ENCODE assay signal across 9 mouse cellular contexts in the genomic region with DNA sequence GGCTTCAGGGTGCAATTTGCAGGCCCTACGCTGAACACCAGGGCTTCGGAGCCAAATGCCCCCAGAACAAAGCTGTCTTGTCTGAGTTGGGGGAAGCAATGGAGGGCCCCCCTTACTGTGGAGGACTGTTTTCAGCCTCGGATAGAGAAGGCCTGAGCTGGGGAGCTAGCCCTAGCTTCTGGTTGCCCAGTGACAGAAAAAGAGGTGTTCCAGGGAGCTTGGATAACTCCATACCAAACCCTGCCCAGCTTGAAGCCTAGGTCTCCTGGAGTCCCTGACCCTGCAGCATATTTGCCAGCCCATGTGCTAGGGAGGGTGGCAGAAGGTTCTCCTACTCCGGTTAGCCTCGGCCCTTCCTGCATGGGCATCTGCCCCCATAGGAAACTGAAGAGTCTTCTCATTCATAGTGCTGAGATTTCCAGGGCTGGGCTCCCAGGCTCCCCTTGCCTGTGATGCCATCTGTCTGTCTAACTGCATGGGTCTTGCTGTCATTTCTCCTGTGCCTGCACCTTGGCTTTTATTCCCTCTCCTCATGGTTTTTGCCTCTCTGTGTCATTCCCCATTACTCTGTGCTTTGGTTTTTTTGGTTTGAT. TPM values are rescaled to one million over a fixed set of nuclear protein-coding genes. Genes with fewer than 3 reads are reported as not detected.
DNase-seq lines count a peak whose midpoint lies in the region; ATAC-seq lines count a peak whose summit lies in the region.
"Had no signal": no experiment of that assay in that cellular context is flagged by ENCODE, and none has a peak within 500 bp of the region (broad histone marks: within the 10 kb centered on the region; RNA-seq: fewer than 3 reads in every experiment).

No protein-coding gene starts in this region.

- peaks cover 12% of the 10 kb centered on the region for H3K27me3 ChIP-seq in heart, embryonic 14.5 days (ENCODE audit: control insufficient read depth, insufficient read depth, low read length)
- H3K27me3 ChIP-seq in hindbrain, embryonic 12.5 days, result peaks cover 59% of the 10 kb centered on the region
- peaks cover 67% of the 10 kb centered on the region for H3K27me3 ChIP-seq in midbrain, embryonic 12.5 days

- intact Hi-C loops in heart, postnatal 10 days (cut with DNase I), result no loop called here

- WGBS in heart, embryonic 14.5 days, result 34% methylated on average over 5 of the region's 5 CpGs
- whole genome bisulfite sequencing in hindbrain, embryonic 12.5 days, result 13% methylated on average over 5 of the region's 5 CpGs
- 17% methylated on average over 5 of the region's 5 CpGs for WGBS in midbrain, embryonic 12.5 days

- H3K36me3 ChIP-seq in heart, embryonic 14.5 days (ENCODE audit: control insufficient read depth, insufficient read depth, low read length), result 0 out of 2 replicates have a peak, but pooled peaks cover 4% of the 10 kb centered on the region
- H3K36me3 ChIP-seq in hindbrain, embryonic 12.5 days, result no peaks in the 10 kb centered on the region
- H3K36me3 ChIP-seq in midbrain, embryonic 12.5 days, result no peaks in the 10 kb centered on the region

- no peak for ATAC-seq in heart, embryonic 14.5 days (ENCODE audit: insufficient number of reproducible peaks, insufficient read depth, low FRiP score, low read depth)
- no peak for ATAC-seq in hindbrain, embryonic 12.5 days (ENCODE audit: low FRiP score)
- ATAC-seq in midbrain, embryonic 12.5 days (ENCODE audit: low FRiP score, low read depth), result no peak
- no peak for ATAC-seq in cerebellum, adult (ENCODE audit: insufficient number of reproducible peaks, low FRiP score, low TSS enrichment)

- H3K9ac ChIP-seq in heart, embryonic 14.5 days (ENCODE audit: low read length), result peak overlapping the region; percentile 83; the same call in 1 of the 2 replicates
- H3K9ac ChIP-seq in hindbrain, embryonic 12.5 days, result peak overlapping the region; percentile 58; the same call in 1 of the 2 replicates
- H3K9ac ChIP-seq in midbrain, embryonic 12.5 days (replicated peaks), result no peak overlapping the region; the same call in 1 of the 2 replicates

- H3K4me1 ChIP-seq in heart, embryonic 14.5 days (ENCODE audit: control insufficient read depth in 2 of 2, insufficient read depth in 2 of 2, low read length in 2 of 2), result peaks cover 17 to 19% of the 10 kb centered on the region in 2 experiments
- peaks cover 4% of the 10 kb centered on the region; the same call in 1 of the 2 replicates for H3K4me1 ChIP-seq in brown adipose tissue, adult 24 weeks (ENCODE audit: control insufficient read depth, insufficient read depth, insufficient read length, low read length)
- peaks cover 34% of the 10 kb centered on the region for H3K4me1 ChIP-seq in hindbrain, embryonic 12.5 days
- H3K4me1 ChIP-seq in midbrain, embryonic 12.5 days, result peaks cover 33% of the 10 kb centered on the region

- DNase-seq in heart, postnatal 10 days, result no peak
- DNase-seq in urinary bladder, postnatal 14 days (ENCODE audit: low spot score), result no peak
- DNase-seq in frontal cortex, postnatal 25 days (ENCODE audit: low spot score in 2 of 2), result no peak
- DNase-seq: right cerebral cortex, postnatal 25 days had no signal

- no peaks in the 10 kb centered on the region for H3K9me3 ChIP-seq in heart, embryonic 14.5 days (ENCODE audit: control insufficient read depth, low read length)
- H3K9me3 ChIP-seq in hindbrain, embryonic 12.5 days (replicated peaks), result no peaks in the 10 kb centered on the region
- H3K9me3 ChIP-seq in midbrain, embryonic 12.5 days, result no peaks in the 10 kb centered on the region

- H3K4me2 ChIP-seq in heart, embryonic 14.5 days (ENCODE audit: low read length), result peak overlapping the region; percentile 92
- H3K4me2 ChIP-seq in hindbrain, embryonic 12.5 days (replicated peaks), result peak overlapping the region; percentile 78
- peak overlapping the region; percentile 79 for H3K4me2 ChIP-seq in midbrain, embryonic 12.5 days (replicated peaks)

- no peak overlapping the region for H3K27ac ChIP-seq in heart, embryonic 14.5 days (replicated peaks in 1 of 2; ENCODE audit: control insufficient read depth in 1 of 2, insufficient read depth in 1 of 2, low read depth in 2 of 2, low read length in 2 of 2)
- no peak overlapping the region for H3K27ac ChIP-seq in brown adipose tissue, adult 24 weeks (replicated peaks; ENCODE audit: low read depth, low read length)
- peak overlapping the region; percentile 72 for H3K27ac ChIP-seq in hindbrain, embryonic 12.5 days
- H3K27ac ChIP-seq in midbrain, embryonic 12.5 days (replicated peaks), result 0 out of 2 replicates have a peak overlapping the region, but pooled peaks have one; percentile 1

- peak overlapping the region; percentile 68 to 75 for H3K4me3 ChIP-seq in heart, embryonic 14.5 days (ENCODE audit: control insufficient read depth in 1 of 2, insufficient read depth in 1 of 2, low read depth in 1 of 2, low read length in 2 of 2)
- H3K4me3 ChIP-seq in brown adipose tissue, adult 24 weeks (ENCODE audit: insufficient read depth, low read depth, low read length), result peak overlapping the region; percentile 72
- H3K4me3 ChIP-seq in hindbrain, embryonic 12.5 days, result peak overlapping the region; percentile 49
- peak overlapping the region; percentile 56 for H3K4me3 ChIP-seq in midbrain, embryonic 12.5 days

RNA-seq across cellular contexts. Expression of a gene that starts 0.6 kb away (rescaled TPM):
- 3.8 and 6.2 TPM in 2 replicates for polyA plus RNA-seq in heart, embryonic 14.5 days (2014; fragmentation: Nextera tagmentation; extraction: Ambion mirVana)
- total RNA-seq in heart, postnatal 10 days (2021), result 1 to 10 TPM; 6.0 to 6.8 TPM
- polyA plus RNA-seq in brown adipose tissue, adult 24 weeks (2012; ENCODE audit: insufficient read depth, insufficient read length, missing spikeins), result 0.63 and 1.6 TPM in 2 replicates
- polyA plus RNA-seq in hindbrain, embryonic 12.5 days (2016; fragmentation: Nextera tagmentation; extraction: Ambion mirVana), result 16.8 and 19.2 TPM in 2 replicates
- 11.0 and 14.7 TPM in 2 replicates for polyA plus RNA-seq in midbrain, embryonic 12.5 days (2016; fragmentation: Nextera tagmentation; extraction: Ambion mirVana)

RNA-seq across cellular contexts. Expression of a gene that starts 1.3 kb away (rescaled TPM):
- polyA plus RNA-seq in heart, embryonic 14.5 days (2014; fragmentation: Nextera tagmentation; extraction: Ambion mirVana), result 4.3 and 6.4 TPM in 2 replicates
- 1 to 10 TPM; 5.2 to 6.8 TPM for total RNA-seq in heart, postnatal 10 days (2021)
- 1.3 and 1.5 TPM in 2 replicates for polyA plus RNA-seq in brown adipose tissue, adult 24 weeks (2012; ENCODE audit: insufficient read depth, insufficient read length, missing spikeins)
- 8.5 and 10.3 TPM in 2 replicates for polyA plus RNA-seq in hindbrain, embryonic 12.5 days (2016; fragmentation: Nextera tagmentation; extraction: Ambion mirVana)
- polyA plus RNA-seq in midbrain, embryonic 12.5 days (2016; fragmentation: Nextera tagmentation; extraction: Ambion mirVana), result 5.8 and 8.3 TPM in 2 replicates

RNA-seq across cellular contexts. Expression of a gene that starts 19.8 kb away (rescaled TPM):
- 87.8 and 95.5 TPM in 2 replicates for polyA plus RNA-seq in heart, embryonic 14.5 days (2014; fragmentation: Nextera tagmentation; extraction: Ambion mirVana)
- total RNA-seq in heart, postnatal 10 days (2021), result 10 to 100 TPM; 74.2 to 85.8 TPM
- polyA plus RNA-seq in brown adipose tissue, adult 24 weeks (2012; ENCODE audit: insufficient read depth, insufficient read length, missing spikeins), result 78.0 and 97.2 TPM in 2 replicates
- polyA plus RNA-seq in hindbrain, embryonic 12.5 days (2016; fragmentation: Nextera tagmentation; extraction: Ambion mirVana), result 149 and 158 TPM in 2 replicates
- polyA plus RNA-seq in midbrain, embryonic 12.5 days (2016; fragmentation: Nextera tagmentation; extraction: Ambion mirVana), result 150 and 159 TPM in 2 replicates

RNA-seq across cellular contexts. Expression of a gene that starts 20.5 kb away (rescaled TPM):
- 42.8 and 47.6 TPM in 2 replicates for polyA plus RNA-seq in heart, embryonic 14.5 days (2014; fragmentation: Nextera tagmentation; extraction: Ambion mirVana)
- 10 to 100 TPM; 32.9 to 35.6 TPM for total RNA-seq in heart, postnatal 10 days (2021)
- 42.8 and 48.9 TPM in 2 replicates for polyA plus RNA-seq in brown adipose tissue, adult 24 weeks (2012; ENCODE audit: insufficient read depth, insufficient read length, missing spikeins)
- polyA plus RNA-seq in hindbrain, embryonic 12.5 days (2016; fragmentation: Nextera tagmentation; extraction: Ambion mirVana), result 59.9 and 63.4 TPM in 2 replicates
- 63.2 and 63.9 TPM in 2 replicates for polyA plus RNA-seq in midbrain, embryonic 12.5 days (2016; fragmentation: Nextera tagmentation; extraction: Ambion mirVana)

RNA-seq across cellular contexts. Expression of a gene that starts 23.1 kb away (rescaled TPM):
- polyA plus RNA-seq in heart, embryonic 14.5 days (2014; fragmentation: Nextera tagmentation; extraction: Ambion mirVana), result 0.38 and 0.46 TPM in 2 replicates
- total RNA-seq in heart, postnatal 10 days (2021), result under 1 TPM; 0.22 to 0.55 TPM
- 0.79 TPM in 1 of 2 replicates, not detected in the other for polyA plus RNA-seq in brown adipose tissue, adult 24 weeks (2012; ENCODE audit: insufficient read depth, insufficient read length, missing spikeins)
- polyA plus RNA-seq in hindbrain, embryonic 12.5 days (2016; fragmentation: Nextera tagmentation; extraction: Ambion mirVana), result 0.76 and 1.2 TPM in 2 replicates
- polyA plus RNA-seq in midbrain, embryonic 12.5 days (2016; fragmentation: Nextera tagmentation; extraction: Ambion mirVana), result 0.93 and 1.1 TPM in 2 replicates

Comparison
In these comparisons a context has a peak if more than half of its experiments do, and no peak if none do; other contexts are left out.
1. H3K27ac ChIP-seq: peak in hindbrain, embryonic 12.5 days (single experiment) and midbrain, embryonic 12.5 days (single experiment); none in heart, embryonic 14.5 days (0 of 2) and brown adipose tissue, adult 24 weeks (single experiment).
2. Peak in every context shown above with its lines, with median percentiles within 50 percentile points of each other: H3K4me2 ChIP-seq and H3K4me3 ChIP-seq.